ENCODE assay signal across 20 mouse cellular contexts in genomic region chr8:107490649-107491048, GRCm38 (mm10). TPM values are rescaled to one million over a fixed set of nuclear protein-coding genes. Genes with fewer than 3 reads are reported as not detected.
DNase-seq lines count a peak whose midpoint lies in the region; ATAC-seq and TF ChIP-seq lines count a peak whose summit lies in the region.
"Had no signal": no experiment of that assay in that cellular context is flagged by ENCODE, and none has a peak within 500 bp of the region (broad histone marks: within the 10 kb centered on the region; RNA-seq: fewer than 3 reads in every experiment).

No protein-coding gene starts in this region.

- H3K27ac ChIP-seq in gastrocnemius, adult 2 months: peak overlapping the region; percentile 92
- peak overlapping the region; percentile 73 for H3K27ac ChIP-seq in layer of hippocampus, adult 2 months
- H3K27ac ChIP-seq in limb, embryonic 11.5 days (replicated peaks; ENCODE audit: low read depth, low read length): peak overlapping the region; percentile 15
- H3K27ac ChIP-seq: kidney, postnatal 0 days; liver, embryonic 15.5 days had no signal

- H3K79me3 ChIP-seq in C2C12 (ENCODE audit: low read depth): no peaks in the 10 kb centered on the region

- peaks cover 6% of the 10 kb centered on the region for H3K36me3 ChIP-seq in C2C12 (ENCODE audit: control insufficient read depth, insufficient read depth)
- peaks cover under 1% of the 10 kb centered on the region; the same call in 1 of the 2 replicates for H3K36me3 ChIP-seq in limb, embryonic 11.5 days (ENCODE audit: control insufficient read depth, insufficient read depth, low read length)
- H3K36me3 ChIP-seq: heart, embryonic 15.5 days; stomach, embryonic 15.5 days had no signal

- no peaks in the 10 kb centered on the region for H3K79me2 ChIP-seq in C2C12 (ENCODE audit: control insufficient read depth, insufficient read depth)

- H3K4me3 ChIP-seq in gastrocnemius, adult 2 months: peak overlapping the region; percentile 36
- H3K4me3 ChIP-seq in layer of hippocampus, adult 2 months: no peak overlapping the region
- no peak overlapping the region for H3K4me3 ChIP-seq in C2C12 (ENCODE audit: insufficient read depth, poor library complexity, severe bottlenecking)
- no peak overlapping the region for H3K4me3 ChIP-seq in limb, embryonic 11.5 days (ENCODE audit: low read depth, low read length)
- H3K4me3 ChIP-seq: heart, embryonic 15.5 days; liver, embryonic 15.5 days; neural tube, embryonic 12.5 days; stomach, embryonic 15.5 days had no signal

- no peak for TF ChIP-seq CTCF in gastrocnemius, adult 2 months (IDR thresholded peaks at IDR 0.05)
- no peak for TF ChIP-seq CTCF in layer of hippocampus, adult 2 months (conservative IDR thresholded peaks at IDR 0.05)
- TF ChIP-seq CTCF in C2C12 (IDR thresholded peaks at IDR 0.05; ENCODE audit: control insufficient read depth, insufficient read depth, insufficient read length): no peak

- DNase-seq in gastrocnemius, adult 2 months: peak; percentile 43
- no peak for DNase-seq in gastrocnemius, postnatal 36 days
- DNase-seq in layer of hippocampus, adult 2 months (ENCODE audit: low spot score in 2 of 2): no peak
- no peak for DNase-seq in layer of hippocampus, postnatal 25 days (ENCODE audit: extremely low spot score in 1 of 2, low spot score in 1 of 2)
- DNase-seq in limb, embryonic 11.5 days (ENCODE audit: low spot score): no peak
- no peak for DNase-seq in left cerebral cortex, postnatal 25 days (ENCODE audit: low spot score in 2 of 2)
- DNase-seq: adrenal gland, adult 8-10 months; cerebellum, postnatal 14 days; gastrocnemius, postnatal 10 days; kidney, adult 11 months had no signal

- no peak overlapping the region for H3ac ChIP-seq in C2C12 (ENCODE audit: control insufficient read depth, insufficient read length, low read depth)

- WGBS in limb, embryonic 11.5 days: 82% methylated on average over 2 of the region's 2 CpGs

- no peak for ATAC-seq in limb, embryonic 11.5 days (ENCODE audit: insufficient number of reproducible peaks, low FRiP score, low TSS enrichment, low read depth)
- no peak for ATAC-seq in monocyte, adult 5-6 weeks (replicated peaks; ENCODE audit: insufficient number of reproducible peaks, low FRiP score, low TSS enrichment, poor library complexity, severe bottlenecking)
- ATAC-seq: forebrain, embryonic 16.5 days had no signal

- H3K27me3 ChIP-seq in C2C12 (ENCODE audit: control insufficient read depth, insufficient read depth, insufficient read length): no peaks in the 10 kb centered on the region
- no peaks in the 10 kb centered on the region for H3K27me3 ChIP-seq in limb, embryonic 11.5 days (ENCODE audit: control insufficient read depth, insufficient read depth, low read length)
- H3K27me3 ChIP-seq: heart, embryonic 15.5 days; liver, embryonic 15.5 days; megakaryocyte, embryonic 14.5 days; neural tube, embryonic 12.5 days; stomach, embryonic 15.5 days had no signal

- intact Hi-C loops in gastrocnemius, adult 2 months (cut with DNase I): no loop called here
- intact Hi-C loops in gastrocnemius, postnatal 36 days (cut with DNase I): no loop called here
- intact Hi-C loops in left cerebral cortex, postnatal 25 days (cut with DNase I): no loop called here

- H3K9me3 ChIP-seq in limb, embryonic 11.5 days (ENCODE audit: control insufficient read depth, low read length): no peaks in the 10 kb centered on the region
- H3K9me3 ChIP-seq: heart, embryonic 15.5 days; liver, embryonic 15.5 days; megakaryocyte, embryonic 14.5 days; neural tube, embryonic 12.5 days; stomach, embryonic 15.5 days had no signal

- H3K9ac ChIP-seq in limb, embryonic 11.5 days (ENCODE audit: low read length): no peak overlapping the region
- H3K9ac ChIP-seq: heart, embryonic 15.5 days; hindbrain, embryonic 14.5 days; liver, embryonic 15.5 days; neural tube, embryonic 12.5 days; stomach, embryonic 15.5 days had no signal

- H3K4me2 ChIP-seq in limb, embryonic 11.5 days (ENCODE audit: low read depth, severe bottlenecking): no peak overlapping the region
- H3K4me2 ChIP-seq: hindbrain, embryonic 14.5 days; liver, embryonic 15.5 days; neural tube, embryonic 12.5 days; stomach, embryonic 15.5 days had no signal

- peaks cover 10% of the 10 kb centered on the region; the same call in 1 of the 2 replicates for H3K4me1 ChIP-seq in limb, embryonic 11.5 days (ENCODE audit: control insufficient read depth, insufficient read depth, low read length)

TF ChIP-seq in C2C12, 6 proteins besides CTCF, POLR2A, EP300 and RAD21:
- TF ChIP-seq MAX (IDR thresholded peaks at IDR 0.05) (no peak), CEBPB (IDR thresholded peaks at IDR 0.05; ENCODE audit: low read depth) (peak; percentile 3)

RNA-seq across cellular contexts. Expression of gene Wwp2, which starts 54.5 kb away (rescaled TPM):
- total RNA-seq in gastrocnemius, adult 2 months (2021): 10 to 100 TPM; 15.0 to 16.9 TPM
- 10 to 100 TPM; 13.1 to 17.1 TPM for total RNA-seq in gastrocnemius, postnatal 36 days (2021)
- total RNA-seq in layer of hippocampus, adult 2 months (2021): 10 to 100 TPM; 37.1 to 38.0 TPM
- 10 to 100 TPM; 36.3 to 37.0 TPM for total RNA-seq in layer of hippocampus, postnatal 25 days (2021)
- 78.8 TPM for polyA plus RNA-seq in C2C12 (2012; fragmentation: generic; extraction: Trizol)
- polyA plus RNA-seq in limb, embryonic 11.5 days (2014; fragmentation: Nextera tagmentation; extraction: Ambion mirVana): 165 and 176 TPM in 2 replicates
- 86.5 to 110 TPM (median 92.8 TPM) in 3 replicates for total RNA-seq in monocyte, adult 5-6 weeks (2017)
- total RNA-seq in left cerebral cortex, postnatal 25 days (2021): 10 to 100 TPM; 32.7 to 42.0 TPM

Comparison
In these comparisons a context has a peak if more than half of its experiments do, and no peak if none do; other contexts are left out.
1. H3K27ac ChIP-seq: peak in every context shown above with its lines; median percentile 92 in gastrocnemius, adult 2 months; 73 in layer of hippocampus, adult 2 months; 15 in limb, embryonic 11.5 days.